1 mouse cellular context compared by ENCODE assay signal in genomic region chr7:127574115-127574514, GRCm38 (mm10).
TF ChIP-seq lines count a peak whose summit lies in the region.

No protein-coding gene starts in this region.

TF ChIP-seq in CH12.LX, 34 proteins besides CTCF, POLR2A, EP300 and RAD21 (continued from another document):
- no peak for TF ChIP-seq KAT2A (IDR thresholded peaks at IDR 0.05; ENCODE audit: insufficient replicate concordance, low read length)
- TF ChIP-seq BHLHE40 (IDR thresholded peaks at IDR 0.05; ENCODE audit: low read depth, low read length), result peak; percentile 66
- TF ChIP-seq ZMIZ1 (IDR thresholded peaks at IDR 0.05; ENCODE audit: low read depth, low read length), result no peak
- TF ChIP-seq PAX5 (IDR thresholded peaks at IDR 0.05; ENCODE audit: low read length), result no peak
- TF ChIP-seq SMC3 (IDR thresholded peaks at IDR 0.05; ENCODE audit: low read depth, low read length), result no peak
- no peak for TF ChIP-seq MAX (IDR thresholded peaks at IDR 0.05; ENCODE audit: low read length)
